Mouse (Mus musculus) midbrain, embryonic 15.5 days (tissue): ENCODE data around the gene Wnt9a. TPM values are rescaled to one million over a fixed set of nuclear protein-coding genes. Genes with fewer than 3 reads are reported as not detected.

Experiments used
- ATAC-seq: fragments of 200-750 bp; cut with Nextera tagmentation; replicated peaks from 2 replicates; pipeline ENCODE4 v1.8.0; 2017; ENCODE audit warnings: moderate TSS enrichment
- H3K27ac ChIP-seq: fragments of 300-500 bp; sonication (generic); 2 replicates; pipeline ENCODE4 v1.5.1; 2015; ENCODE audit warnings: mild to moderate bottlenecking, inconsistent platforms
- H3K27me3 ChIP-seq: fragments of 300-500 bp; sonication (generic); replicated peaks from 2 replicates; pipeline ENCODE4 v1.6.1; 2015; ENCODE audit warnings: inconsistent platforms
- H3K36me3 ChIP-seq: fragments of 300-500 bp; sonication (generic); replicated peaks from 2 replicates; pipeline ENCODE4 v1.6.1; 2015; ENCODE audit warnings: inconsistent platforms
- H3K4me1 ChIP-seq: fragments of 300-500 bp; sonication (generic); 2 replicates; pipeline ENCODE4 v1.6.1; 2015; ENCODE audit warnings: inconsistent platforms
- H3K4me2 ChIP-seq: fragments of 300-500 bp; sonication (generic); 2 replicates; pipeline ENCODE4 v1.6.1; 2015; ENCODE audit warnings: inconsistent platforms, mild to moderate bottlenecking, moderate library complexity
- H3K4me3 ChIP-seq: fragments of 300-500 bp; sonication (generic); 2 replicates; pipeline ENCODE4 v1.5.1; 2015; ENCODE audit warnings: mild to moderate bottlenecking, inconsistent platforms
- H3K9ac ChIP-seq: fragments of 300-500 bp; sonication (generic); 2 replicates; pipeline ENCODE4 v1.6.1; 2015; ENCODE audit warnings: mild to moderate bottlenecking, inconsistent platforms
- H3K9me3 ChIP-seq: fragments of 300-500 bp; sonication (generic); 2 replicates; pipeline ENCODE4 v1.6.1; 2016; ENCODE audit warnings: inconsistent platforms
- WGBS: fragments of 180-500 bp; shearing (Covaris S2); methylation state at CpG from one replicate; pipeline ENCODE4 v1.1.7; 2015; ENCODE audit warnings: mixed read lengths; 5-methylcytosine and 5-hydroxymethylcytosine counted together
- polyA plus RNA-seq: library from polyadenylated mRNA; unstranded; fragments of >200 nt; fragmentation: Nextera tagmentation; extraction: Ambion mirVana; gene quantifications from 2 replicates; pipeline ENCODE4 v1.2.1, GENCODE M21; 2015

Wnt9a gene
- polyA plus RNA-seq, 1 experiment from 2014 or later, result 3.9 TPM

GRCm38 (mm10) chr11:59307422-59308163, 865 bp downstream of the Wnt9a start:
- peak overlapping the region; percentile 54 for H3K9ac ChIP-seq
- WGBS, result under 1% methylated on average over 45 of the region's 45 CpGs
- peak overlapping the region; percentile 94 for H3K4me2 ChIP-seq
- ATAC-seq, result peak; percentile 59
- no peaks in the 10 kb centered on the region for H3K9me3 ChIP-seq
- H3K27me3 ChIP-seq, result peaks cover 80% of the 10 kb centered on the region
- no peak overlapping the region for H3K27ac ChIP-seq
- peak overlapping the region; percentile 55 for H3K4me3 ChIP-seq
- peaks cover 36% of the 10 kb centered on the region for H3K4me1 ChIP-seq
- H3K36me3 ChIP-seq, result no peaks in the 10 kb centered on the region

GRCm38 (mm10) chr11:59308164-59308542, 1.4 kb downstream of the Wnt9a start:
- Histone ChIP-seq H3K4me2 (peak overlapping the region; percentile 94), H3K27me3 (peaks cover 83% of the 10 kb centered on the region), H3K4me3 (peak overlapping the region; percentile 55), H3K9ac (peak overlapping the region; percentile 23; the same call in 1 of the 2 replicates), H3K36me3 (no peaks in the 10 kb centered on the region), H3K9me3 (no peaks in the 10 kb centered on the region), H3K27ac (no peak overlapping the region), H3K4me1 (peaks cover 36% of the 10 kb centered on the region)
- ATAC-seq, result no peak
- 17% methylated on average over 12 of the region's 12 CpGs for WGBS

- Histone ChIP-seq H3K36me3 (no peaks in the 10 kb centered on the region), H3K27me3 (peaks cover 83% of the 10 kb centered on the region), H3K27ac (no peak overlapping the region), H3K4me3 (0 out of 2 replicates have a peak overlapping the region, but pooled peaks have one; percentile 55), H3K9ac (no peak overlapping the region), H3K4me2 (no peak overlapping the region; the same call in 1 of the 2 replicates), H3K4me1 (peaks cover 36% of the 10 kb centered on the region), H3K9me3 (no peaks in the 10 kb centered on the region)
- no peak for ATAC-seq
- 36% methylated on average over 6 of the region's 6 CpGs for WGBS
Observed at GRCm38 (mm10) chr11:59308625-59309024, 1.9 kb downstream of the Wnt9a start.

GRCm38 (mm10) chr11:59309106-59309805, 2.5 kb downstream of the Wnt9a start:
- H3K9ac ChIP-seq, result no peak overlapping the region
- no peak for ATAC-seq
- H3K4me2 ChIP-seq, result no peak overlapping the region
- no peak overlapping the region for H3K27ac ChIP-seq
- no peak overlapping the region for H3K4me3 ChIP-seq
- H3K27me3 ChIP-seq, result peaks cover 81% of the 10 kb centered on the region
- 8% methylated on average over 12 of the region's 12 CpGs for WGBS
- H3K9me3 ChIP-seq, result no peaks in the 10 kb centered on the region
- H3K36me3 ChIP-seq, result no peaks in the 10 kb centered on the region
- H3K4me1 ChIP-seq, result peaks cover 36% of the 10 kb centered on the region

GRCm38 (mm10) chr11:59309976-59310375, 3.2 kb downstream of the Wnt9a start:
- Histone ChIP-seq H3K9ac (no peak overlapping the region), H3K27me3 (peaks cover 78% of the 10 kb centered on the region), H3K4me2 (no peak overlapping the region), H3K36me3 (no peaks in the 10 kb centered on the region), H3K27ac (no peak overlapping the region), H3K4me1 (peaks cover 36% of the 10 kb centered on the region), H3K4me3 (no peak overlapping the region), H3K9me3 (no peaks in the 10 kb centered on the region)
- ATAC-seq, result no peak
- 19% methylated on average over 8 of the region's 8 CpGs for WGBS

GRCm38 (mm10) chr11:59312060-59312459, 5.3 kb downstream of the Wnt9a start:
- ATAC-seq, result no peak
- Histone ChIP-seq H3K27ac (no peak overlapping the region), H3K4me2 (no peak overlapping the region)

GRCm38 (mm10) chr11:59312501-59312900, 5.8 kb downstream of the Wnt9a start:
- H3K4me1 ChIP-seq, result peaks cover 20% of the 10 kb centered on the region
- no peak for ATAC-seq
- no peak overlapping the region for H3K4me2 ChIP-seq
- H3K9ac ChIP-seq, result no peak overlapping the region
- H3K4me3 ChIP-seq, result no peak overlapping the region
- H3K27me3 ChIP-seq, result peaks cover 55% of the 10 kb centered on the region
- H3K27ac ChIP-seq, result no peak overlapping the region
- WGBS, result 56% methylated on average over 8 of the region's 8 CpGs
- no peaks in the 10 kb centered on the region for H3K36me3 ChIP-seq
- H3K9me3 ChIP-seq, result no peaks in the 10 kb centered on the region

More at GRCm38 (mm10) chr11:59312060-59312459, 5.3 kb downstream of the Wnt9a start:
- Histone ChIP-seq H3K4me3 (no peak overlapping the region), H3K9ac (no peak overlapping the region), H3K27me3 (peaks cover 59% of the 10 kb centered on the region), H3K9me3 (no peaks in the 10 kb centered on the region), H3K4me1 (peaks cover 24% of the 10 kb centered on the region), H3K36me3 (no peaks in the 10 kb centered on the region)
- WGBS, result 50% methylated on average over 6 of the region's 6 CpGs

- Histone ChIP-seq H3K27ac (no peak overlapping the region), H3K27me3 (peaks cover 48% of the 10 kb centered on the region), H3K9me3 (no peaks in the 10 kb centered on the region), H3K4me2 (no peak overlapping the region), H3K36me3 (no peaks in the 10 kb centered on the region), H3K4me1 (peaks cover 12% of the 10 kb centered on the region), H3K9ac (no peak overlapping the region), H3K4me3 (no peak overlapping the region)
- 65% methylated on average over 17 of the region's 17 CpGs for WGBS
- no peak for ATAC-seq
Observed at GRCm38 (mm10) chr11:59313029-59313811, 6.5 kb downstream of the Wnt9a start.

GRCm38 (mm10) chr11:59313944-59314343, 7.2 kb downstream of the Wnt9a start:
- Histone ChIP-seq H3K9me3 (no peaks in the 10 kb centered on the region), H3K4me1 (peaks cover 6% of the 10 kb centered on the region), H3K27me3 (peaks cover 40% of the 10 kb centered on the region), H3K27ac (no peak overlapping the region), H3K4me3 (no peak overlapping the region), H3K9ac (no peak overlapping the region), H3K36me3 (no peaks in the 10 kb centered on the region), H3K4me2 (no peak overlapping the region)
- ATAC-seq, result no peak
- 70% methylated on average over 11 of the region's 11 CpGs for WGBS

- Histone ChIP-seq H3K9ac (no peak overlapping the region), H3K4me3 (no peak overlapping the region), H3K4me2 (no peak overlapping the region), H3K27me3 (peaks cover 25% of the 10 kb centered on the region), H3K36me3 (no peaks in the 10 kb centered on the region), H3K27ac (no peak overlapping the region), H3K9me3 (no peaks in the 10 kb centered on the region), H3K4me1 (no peaks in the 10 kb centered on the region; the same call in 1 of the 2 replicates)
- ATAC-seq, result no peak
- WGBS, result 62% methylated on average over 6 of the region's 6 CpGs
Observed at GRCm38 (mm10) chr11:59316517-59316916, 9.8 kb downstream of the Wnt9a start.

GRCm38 (mm10) chr11:59322988-59323387, 16.3 kb downstream of the Wnt9a start:
- Histone ChIP-seq H3K27me3 (no peaks in the 10 kb centered on the region), H3K9ac (no peak overlapping the region), H3K9me3 (no peaks in the 10 kb centered on the region), H3K4me3 (no peak overlapping the region), H3K4me2 (no peak overlapping the region), H3K4me1 (no peaks in the 10 kb centered on the region), H3K36me3 (no peaks in the 10 kb centered on the region), H3K27ac (no peak overlapping the region)
- no peak for ATAC-seq
- WGBS, result 73% methylated on average over 3 of the region's 3 CpGs

- 80% methylated on average over 5 of the region's 5 CpGs for WGBS
- Histone ChIP-seq H3K36me3 (no peaks in the 10 kb centered on the region), H3K4me2 (no peak overlapping the region)
Observed at GRCm38 (mm10) chr11:59324777-59325176, 18.0 kb downstream of the Wnt9a start.

More at GRCm38 (mm10) chr11:59324777-59325176, 18.0 kb downstream of the Wnt9a start:
- ATAC-seq, result no peak
- Histone ChIP-seq H3K4me3 (no peak overlapping the region), H3K4me1 (peaks cover 8% of the 10 kb centered on the region), H3K27me3 (no peaks in the 10 kb centered on the region), H3K9ac (no peak overlapping the region), H3K27ac (no peak overlapping the region), H3K9me3 (no peaks in the 10 kb centered on the region)
